Mouse (Mus musculus) right cerebral cortex, adult 2 months (tissue): ENCODE data around the gene Peak1.
A peak's percentile ranks its signal among the peaks of the same experiment; 100 is the strongest.

Source experiments
- DNase-seq, 2 experiments: peaks; one replicate each; pipeline ENCODE4 v3.0.0; 2021 to 2022; ENCODE audit warnings: low spot score in 2 of 2

Peak1 gene

DNA sequence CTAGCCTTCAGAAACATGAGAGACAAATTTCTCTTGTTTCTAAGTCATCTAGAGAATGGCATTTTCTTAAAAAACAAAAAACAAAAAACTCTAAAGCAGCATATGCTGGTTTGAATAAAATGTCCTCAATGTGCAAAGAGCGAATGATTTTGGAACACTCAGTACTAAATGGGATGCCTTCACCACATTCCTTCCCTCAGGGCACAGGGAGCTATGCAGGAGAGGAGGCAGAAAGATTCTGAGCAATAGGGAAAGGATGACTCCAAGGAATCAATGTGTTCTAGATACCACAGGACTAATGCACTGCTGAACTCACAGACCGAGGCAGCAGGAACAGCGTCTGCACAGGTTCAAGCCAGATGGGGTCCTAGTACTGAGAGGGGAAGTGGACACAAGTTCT lies 103.5 kb downstream of the Peak1 start:
- no peak for DNase-seq

DNA sequence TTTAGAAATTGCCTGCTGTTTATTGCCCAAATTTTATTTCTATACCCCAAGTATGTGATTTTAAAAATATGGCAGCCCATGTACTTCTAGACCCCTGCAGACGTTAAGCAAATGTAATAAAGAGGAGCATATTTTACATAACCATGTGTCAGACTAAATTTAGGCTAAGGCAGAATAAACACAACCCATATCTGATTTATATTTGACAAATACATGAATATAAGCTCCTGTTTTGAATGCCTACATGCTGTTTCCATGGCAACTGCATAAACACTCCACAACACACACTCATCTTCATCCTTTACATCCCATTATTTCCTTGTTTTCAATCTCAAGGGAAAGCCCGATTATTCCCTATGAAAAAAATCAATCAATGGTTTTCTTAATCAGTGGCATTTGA lies 108.8 kb downstream of the Peak1 start:
- no peak for DNase-seq

DNA sequence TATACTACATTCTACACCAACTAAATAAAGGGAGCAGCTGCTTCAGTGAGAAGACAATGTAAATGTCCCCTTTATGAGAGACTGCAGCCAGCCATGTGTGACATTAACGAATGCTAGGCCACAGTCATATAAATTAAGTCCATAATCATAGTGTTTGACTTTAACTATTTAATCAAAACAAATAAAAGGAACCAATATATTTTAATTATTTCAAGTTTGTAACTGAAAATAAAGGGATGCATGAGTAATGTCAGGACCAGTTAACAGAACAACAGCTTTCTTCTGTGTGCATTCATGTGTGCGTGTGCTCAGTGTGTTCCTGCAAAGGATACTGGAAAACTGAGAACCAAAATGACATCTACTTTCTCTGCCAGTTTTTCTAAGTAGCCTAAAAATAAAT lies 113.3 kb downstream of the Peak1 start:
- DNase-seq: no peak

DNA sequence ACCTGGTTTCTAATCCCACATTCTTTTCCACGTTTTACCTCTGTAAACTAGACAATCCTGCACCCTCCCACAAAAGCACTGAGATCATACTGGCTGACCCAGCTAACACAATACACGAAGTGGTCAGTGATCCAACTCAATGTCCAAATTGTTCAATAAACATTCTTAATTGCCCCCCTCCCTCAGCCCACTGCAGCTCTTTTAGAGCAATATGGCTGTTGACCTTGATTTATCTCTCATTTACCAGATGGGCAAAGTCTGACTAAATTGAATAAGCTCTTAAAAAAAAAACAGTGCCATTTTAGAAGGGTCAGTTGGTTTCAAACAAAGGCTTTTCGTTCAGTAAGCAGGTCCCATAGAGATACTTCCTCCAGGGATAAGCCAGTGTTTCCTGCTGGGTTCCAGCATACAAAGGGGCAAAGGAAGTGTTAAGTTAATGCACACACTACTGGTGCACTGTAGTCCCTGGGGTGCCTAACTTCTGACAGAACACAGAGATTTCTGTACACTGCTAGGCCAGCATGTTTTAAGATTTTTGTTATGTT lies 114.9 kb downstream of the Peak1 start:
- no peak for DNase-seq

DNA sequence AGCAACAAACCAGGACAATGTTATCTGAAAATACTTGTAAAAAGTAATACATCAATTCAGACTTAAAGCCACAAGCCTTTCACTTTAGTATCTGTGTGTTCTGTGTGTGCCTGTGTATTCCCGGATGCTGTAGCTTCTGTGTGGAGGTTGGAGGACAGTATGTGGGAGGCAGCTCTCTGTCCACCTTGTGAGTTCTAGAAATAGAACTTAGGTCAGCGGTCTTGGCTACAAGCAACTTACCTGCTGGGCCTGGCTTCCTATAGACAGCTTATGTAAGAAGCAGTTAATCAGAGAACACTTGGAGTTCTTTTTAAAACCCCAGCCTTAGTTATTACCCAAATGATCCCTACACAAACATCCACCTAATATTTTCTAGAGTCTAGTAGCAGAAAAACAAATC lies 127.8 kb downstream of the Peak1 start:
- no peak for DNase-seq

DNA sequence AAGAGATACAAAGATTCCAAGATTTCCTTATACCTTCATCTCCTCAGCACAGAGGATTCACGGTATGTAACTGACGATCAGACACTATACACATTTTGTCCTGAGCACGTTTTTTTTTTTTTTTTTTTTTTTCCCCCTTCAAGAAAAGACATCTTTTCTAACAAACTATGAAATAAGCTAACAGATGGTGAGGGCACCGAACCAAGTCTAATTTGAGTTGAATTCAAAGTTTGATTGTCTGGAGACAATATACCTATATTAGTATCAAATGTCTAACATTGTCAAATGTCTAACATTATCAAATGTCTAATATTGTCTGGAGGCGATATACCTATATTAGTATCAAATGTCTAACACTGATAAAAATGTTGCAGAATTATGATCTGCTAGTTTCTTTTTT lies 135.4 kb downstream of the Peak1 start:
- no peak for DNase-seq

DNA sequence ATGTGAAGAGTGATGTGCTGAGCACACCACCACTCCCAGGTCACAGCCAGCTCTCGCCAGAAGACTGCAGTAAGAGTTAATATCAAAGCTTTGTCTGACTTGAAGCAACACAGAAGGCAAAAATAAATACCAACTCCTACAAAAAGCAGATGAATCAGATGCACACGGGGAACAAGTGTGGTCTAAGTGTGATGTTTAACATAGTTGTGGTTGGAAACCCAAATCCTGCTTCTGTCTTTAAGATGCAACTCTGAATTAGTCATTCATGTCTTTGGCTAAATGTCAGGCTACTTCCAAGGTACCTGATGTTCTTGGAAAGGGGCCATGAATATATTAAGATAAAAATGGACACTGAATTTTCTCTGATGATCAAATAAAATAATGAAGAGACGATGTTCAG lies 144.3 kb downstream of the Peak1 start:
- no peak for DNase-seq

DNA sequence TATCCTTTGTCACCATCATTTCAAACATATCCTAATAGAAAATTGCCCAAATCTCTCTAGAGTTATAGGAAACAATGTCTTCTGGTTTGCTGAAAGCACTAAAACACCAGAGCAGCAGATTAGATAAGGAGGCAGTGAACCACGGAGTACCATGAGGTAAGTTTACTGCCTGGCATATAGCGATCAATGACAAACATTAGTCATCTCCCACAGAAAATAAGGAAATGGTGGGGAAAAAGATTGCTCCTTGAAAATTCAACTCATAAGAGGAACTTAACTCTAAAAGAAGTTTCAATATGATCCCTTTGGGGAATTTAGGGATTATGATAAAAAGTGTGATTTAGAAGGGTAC lies 145.6 kb downstream of the Peak1 start:
- DNase-seq: no peak

DNA sequence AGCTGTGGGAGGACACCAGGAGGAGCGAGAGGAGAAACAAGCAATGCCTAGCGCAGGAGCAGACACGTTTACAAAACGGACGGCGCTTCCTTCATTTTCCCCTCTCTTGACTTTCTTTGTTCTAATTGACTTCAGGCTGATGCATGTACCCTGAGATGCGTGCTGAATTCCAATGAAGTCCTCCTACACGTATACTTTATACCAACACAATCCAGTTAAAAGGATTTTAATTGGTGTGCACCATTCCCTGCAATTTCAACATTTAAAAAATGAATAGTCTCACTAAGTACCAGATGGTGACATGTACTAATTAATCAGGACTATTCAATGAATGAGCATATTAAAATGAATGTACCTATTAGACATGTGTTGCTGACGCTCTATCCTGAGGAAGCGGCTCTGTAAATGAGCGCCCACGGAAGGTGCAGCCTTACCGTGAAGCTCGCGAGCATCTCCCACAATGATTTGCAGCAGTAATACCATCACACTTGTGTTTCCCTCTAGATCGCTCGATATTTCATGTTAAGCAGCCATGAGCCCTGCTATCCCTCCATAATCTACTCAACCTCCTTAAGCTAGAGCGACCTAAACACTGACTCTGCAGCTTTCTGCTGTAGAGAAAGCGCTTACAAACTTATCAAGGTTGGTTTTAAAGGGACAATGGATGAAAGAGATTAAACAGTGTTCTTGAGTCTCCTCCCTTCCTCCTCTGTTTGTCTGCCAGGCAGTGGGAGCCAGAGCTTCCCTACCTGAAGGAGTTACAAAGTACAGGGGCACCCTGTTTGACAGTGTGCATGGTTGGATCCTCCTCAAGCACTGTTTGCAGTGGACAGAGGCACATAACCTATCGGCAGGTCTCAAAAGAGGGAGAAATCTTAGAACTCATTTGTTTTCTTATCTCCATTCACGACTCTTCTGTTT lies 146.3 kb downstream of the Peak1 start:
- DNase-seq: no peak

DNA sequence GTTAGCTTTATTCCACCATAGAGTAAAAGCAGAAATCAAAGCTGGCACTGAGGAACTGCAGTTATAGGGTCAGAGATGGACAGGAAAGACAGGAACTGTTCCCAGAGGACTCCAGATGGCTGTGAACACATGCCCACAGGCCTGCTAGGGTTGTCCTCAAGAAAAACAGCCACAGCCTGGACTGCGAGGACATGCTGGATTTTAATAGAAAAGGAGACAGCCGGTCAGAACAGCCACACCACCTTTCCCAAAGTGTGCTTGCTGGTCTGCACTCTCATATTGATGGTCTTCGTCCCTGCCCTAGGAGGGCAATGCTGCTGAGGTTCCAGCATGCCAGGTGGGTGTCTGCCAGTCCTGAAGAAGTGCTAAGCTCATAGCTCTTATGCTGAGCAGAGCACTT lies 148.8 kb downstream of the Peak1 start:
- no peak for DNase-seq

DNA sequence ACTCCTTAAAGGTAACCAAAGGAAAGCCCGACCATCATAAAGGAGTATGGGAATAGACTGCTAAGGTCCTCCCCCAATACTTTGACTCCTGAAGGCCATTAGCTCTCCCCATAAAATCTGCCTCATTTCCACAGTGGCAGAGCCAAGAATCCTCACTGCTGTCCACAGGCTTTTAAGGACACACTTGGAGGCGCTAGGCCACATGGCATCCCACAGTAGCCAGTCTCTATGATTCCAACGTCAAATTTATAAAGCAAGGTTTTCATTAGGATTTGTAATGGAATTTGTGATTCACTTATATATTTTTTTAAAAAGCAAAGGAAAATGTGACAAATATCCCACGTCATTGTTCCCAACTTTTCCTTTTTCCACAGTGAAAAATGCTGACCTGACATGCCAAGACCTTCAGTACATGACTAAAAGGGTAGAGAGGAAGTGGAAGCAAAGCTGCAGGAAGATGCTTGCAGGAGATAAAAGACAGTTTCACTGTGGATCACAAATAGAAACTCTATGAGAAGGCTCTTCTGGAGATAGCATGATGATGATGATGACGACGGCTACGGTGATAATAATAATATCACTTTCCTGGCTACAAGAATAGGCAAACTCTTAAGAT lies 151.6 kb downstream of the Peak1 start:
- DNase-seq: no peak

DNA sequence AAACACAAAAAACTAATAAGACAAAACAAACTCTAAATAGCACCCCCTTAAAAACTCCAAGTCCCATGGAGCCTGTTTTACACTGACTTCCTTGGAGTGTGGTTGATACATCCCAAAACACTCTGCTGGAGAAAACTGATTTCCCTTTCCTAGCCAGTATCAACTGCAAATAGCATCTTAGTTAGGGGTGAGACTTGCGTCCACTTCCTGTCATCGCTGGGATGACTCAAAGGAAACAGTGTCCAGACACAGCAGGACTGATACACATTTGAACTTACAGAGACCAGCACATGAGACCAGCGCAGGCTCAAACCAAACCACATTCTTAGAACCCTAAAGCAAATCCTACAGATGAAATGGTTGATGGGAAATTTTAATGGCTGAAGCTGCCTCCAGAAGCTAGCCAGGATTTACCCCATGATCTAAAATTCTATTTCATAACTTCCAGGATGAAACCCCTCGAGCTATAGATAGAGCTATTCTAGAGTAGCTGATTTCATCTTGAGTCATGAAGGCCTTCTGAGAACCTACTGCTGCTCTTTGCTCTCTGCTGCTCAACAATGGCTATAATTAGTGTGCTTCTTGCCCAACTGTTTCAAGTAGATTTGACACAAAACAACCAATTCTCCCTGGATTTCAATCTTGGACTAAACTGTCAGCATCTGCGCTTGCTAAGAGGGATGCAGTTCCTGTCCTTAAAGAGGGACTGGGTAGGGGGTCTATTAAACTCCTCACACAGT lies 152.2 kb downstream of the Peak1 start:
- no peak for DNase-seq

DNA sequence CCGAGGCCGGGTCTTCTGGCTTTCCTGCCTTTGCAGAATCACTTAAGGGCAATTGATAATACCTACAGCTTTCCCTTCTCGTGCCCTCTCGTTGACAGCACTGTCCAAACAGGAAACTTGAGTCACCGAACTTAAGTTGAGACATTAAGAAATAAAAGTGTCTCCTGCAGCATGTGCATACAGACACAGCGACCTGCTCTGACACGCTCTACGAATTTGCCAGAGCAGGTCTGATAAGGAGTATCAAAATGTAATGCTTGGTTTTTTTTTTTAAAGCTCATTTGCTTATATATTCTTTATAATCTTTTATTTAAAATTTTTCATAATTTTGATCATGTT lies 152.9 kb downstream of the Peak1 start:
- no peak for DNase-seq

DNA sequence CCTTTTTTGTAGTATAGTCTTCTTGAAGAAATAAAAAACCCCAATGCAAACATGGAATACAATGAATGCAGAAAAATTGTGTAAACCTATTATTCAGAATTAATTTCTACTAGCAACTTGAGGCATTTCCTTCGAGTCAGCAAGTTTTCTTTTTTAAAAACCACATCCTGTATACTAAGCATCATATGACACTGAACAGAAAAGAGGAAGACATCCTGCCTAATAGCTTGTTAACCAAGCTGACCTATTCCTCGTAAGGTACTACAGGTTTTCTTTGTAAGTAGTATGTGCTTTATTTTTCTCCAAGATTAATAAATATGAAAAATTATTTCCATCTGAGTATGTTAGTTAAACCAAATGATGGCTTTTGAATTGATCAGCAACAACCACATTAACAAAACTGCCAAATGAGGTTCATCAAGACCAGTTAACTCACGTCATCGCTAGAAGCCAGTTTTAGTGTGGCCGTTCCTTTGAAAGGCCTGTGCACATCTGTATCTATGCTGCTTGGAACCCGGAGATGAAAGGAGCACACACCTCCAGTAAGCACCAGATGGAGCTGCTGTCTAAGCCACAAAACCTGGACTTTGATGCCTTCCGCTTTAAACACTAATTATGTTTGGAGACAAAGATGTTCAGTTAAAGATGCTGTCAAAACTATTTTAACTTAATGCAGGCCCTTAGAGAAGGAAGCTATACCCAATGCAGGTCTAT lies 153.4 kb downstream of the Peak1 start:
- peak; percentile 57 to 71 for DNase-seq

DNA sequence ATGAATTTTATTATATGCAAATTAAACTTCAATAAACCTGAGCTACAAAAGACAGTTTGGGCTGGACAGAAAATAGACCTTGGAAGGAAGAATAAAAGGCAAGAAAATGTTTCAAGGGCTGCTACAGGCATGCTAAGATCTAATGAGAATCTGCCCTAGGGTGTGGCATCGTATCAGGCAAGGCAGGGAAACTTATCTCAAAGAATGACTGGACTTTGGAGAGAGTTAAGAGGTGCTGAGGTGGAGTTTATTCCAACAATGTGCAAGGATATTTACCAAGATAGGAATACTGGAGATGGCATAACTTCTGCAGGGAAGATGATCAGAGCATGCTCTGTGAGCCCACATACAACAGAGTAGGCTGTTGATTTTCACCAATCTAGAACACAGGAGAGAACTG lies 154.8 kb downstream of the Peak1 start:
- no peak for DNase-seq

DNA sequence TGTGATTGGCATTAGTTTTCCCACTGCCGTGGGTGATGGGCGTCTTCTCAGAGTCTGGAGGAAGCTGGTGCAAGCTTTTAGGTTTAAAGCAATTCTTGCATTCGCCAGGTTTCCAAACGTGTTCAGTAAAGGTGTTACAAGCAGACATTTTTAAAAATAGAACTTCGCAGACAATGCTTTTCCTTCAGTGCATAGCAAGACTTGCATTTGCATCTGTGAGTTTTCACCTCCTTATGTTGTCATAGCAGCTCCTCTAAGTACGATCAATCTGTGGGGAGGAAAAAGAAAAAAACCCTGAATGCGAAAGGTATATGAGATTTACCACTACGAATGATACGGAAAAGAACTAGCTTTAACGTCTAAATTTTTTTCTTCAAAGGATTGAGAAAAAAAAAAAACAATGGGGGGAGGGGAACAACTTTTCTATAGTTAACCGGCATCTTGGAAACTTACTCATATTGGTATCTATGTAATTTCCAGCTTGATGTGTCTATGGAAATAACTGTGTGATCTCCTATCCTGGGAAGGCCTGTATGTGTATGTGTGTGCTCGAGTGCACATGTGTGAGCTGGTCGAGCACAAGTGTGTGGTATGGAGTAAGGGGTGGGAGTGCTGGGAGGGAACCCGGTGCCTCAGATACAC lies 157.3 kb downstream of the Peak1 start:
- no peak for DNase-seq

DNA sequence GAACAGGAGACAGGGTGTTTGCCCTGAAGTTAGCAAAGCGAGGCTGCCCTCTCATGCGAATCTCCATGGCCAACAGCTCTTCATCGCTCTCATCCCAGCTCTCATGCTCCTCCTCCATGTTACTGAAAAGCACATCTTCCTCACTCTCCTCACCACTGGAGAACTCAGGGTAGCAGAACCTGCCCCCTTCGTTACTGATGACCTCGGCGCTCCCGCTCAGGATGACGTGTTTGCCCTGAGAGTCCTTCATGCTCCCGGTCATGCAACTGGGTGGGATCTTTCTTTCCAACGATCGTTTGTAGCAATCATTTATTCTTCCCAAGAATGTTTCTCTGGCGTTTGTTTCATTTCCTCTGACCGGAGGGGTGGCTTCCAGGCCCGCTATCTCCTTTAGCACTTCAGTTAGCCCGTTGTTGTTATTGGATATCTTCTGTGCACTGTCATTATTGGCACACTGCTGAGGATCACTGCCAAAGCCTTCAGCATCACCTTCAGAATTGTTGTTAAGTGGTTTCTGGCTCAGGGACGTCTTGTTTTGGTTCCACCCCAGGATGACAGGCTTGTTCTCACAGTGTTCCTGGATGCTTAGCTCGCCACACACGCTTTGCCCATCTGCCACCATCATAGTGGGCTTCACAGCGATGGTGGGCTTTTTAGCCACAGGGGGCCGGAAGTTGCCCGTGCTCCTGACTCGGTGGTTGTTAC lies 157.9 kb downstream of the Peak1 start:
- DNase-seq: no peak

DNA sequence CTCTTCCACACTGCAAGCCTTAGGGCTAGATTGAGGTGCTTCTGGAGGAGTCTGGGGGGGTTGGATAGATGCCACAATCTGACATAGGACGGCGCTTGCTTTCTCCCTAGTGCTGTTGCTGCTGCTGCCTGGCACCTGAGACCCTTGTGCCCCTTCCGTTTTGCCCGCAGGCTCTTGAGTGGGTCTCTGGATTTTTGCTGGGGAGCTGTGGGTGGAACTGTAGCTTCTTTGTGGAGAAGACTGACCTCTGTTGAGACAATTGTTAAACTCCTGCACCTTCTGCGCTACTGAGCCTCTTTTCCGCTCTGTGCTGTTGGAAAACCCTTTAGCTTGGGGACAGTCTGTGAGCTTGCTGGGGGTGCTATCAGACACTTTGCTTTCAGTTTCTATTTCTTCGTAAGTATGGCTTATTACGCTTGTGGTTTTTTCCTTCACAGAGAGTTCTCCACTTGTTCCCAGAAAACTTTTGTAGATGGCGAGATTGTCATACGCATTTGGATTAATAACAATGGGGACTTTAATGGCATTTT lies 159.5 kb downstream of the Peak1 start:
- DNase-seq: no peak

DNA sequence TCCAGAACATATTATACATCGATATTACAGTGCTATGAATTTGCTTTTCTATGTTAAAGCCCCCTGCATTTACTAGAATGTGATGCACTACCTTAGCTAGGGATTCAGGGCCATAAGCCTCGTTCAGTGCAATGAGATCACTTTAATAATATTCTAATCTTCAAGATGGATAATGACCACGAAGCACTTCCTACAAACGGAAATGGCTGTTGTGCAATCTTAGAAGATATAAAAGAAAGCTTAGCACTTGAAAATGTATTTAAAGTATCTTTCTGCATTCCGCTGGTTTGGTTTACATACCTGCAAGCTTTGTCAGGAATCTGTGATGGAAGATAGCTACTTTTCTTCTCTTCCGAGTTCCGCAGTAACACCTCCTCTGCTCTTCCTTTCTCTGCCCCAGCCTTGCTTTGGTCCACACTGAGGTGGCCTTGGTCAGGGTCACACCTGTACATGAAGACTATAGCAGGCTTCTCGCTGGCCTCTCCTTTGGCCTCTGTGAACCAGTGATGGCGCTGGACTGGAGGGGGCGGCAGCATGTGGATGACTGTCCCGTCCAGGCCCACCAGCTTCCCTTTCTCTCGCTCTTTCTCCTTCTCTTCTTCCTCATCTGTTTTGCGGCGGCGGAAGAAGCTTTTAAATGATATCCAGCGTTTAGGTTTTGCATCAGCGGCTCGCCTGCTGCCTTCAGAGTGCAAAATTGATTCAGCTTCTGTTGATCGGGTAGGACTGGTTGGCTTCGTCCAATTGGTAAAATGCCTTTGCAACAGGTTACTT lies 160.5 kb downstream of the Peak1 start:
- DNase-seq: no peak
